Mouse (Mus musculus) CH12.LX (cell line): Measurements from ENCODE around the gene Hdac1. TPM values are rescaled to one million over a fixed set of nuclear protein-coding genes. Genes with fewer than 3 reads are reported as not detected.

Experiments
- DNase-seq: peaks from one replicate; pipeline ENCODE4 v3.0.0-alpha.2; 2013; ENCODE audit errors: extremely low read depth
- H3K27ac ChIP-seq: 2 replicates; pipeline ENCODE4 v1.5.1; 2012; ENCODE audit warnings: low read depth, mild to moderate bottlenecking, control low read depth, moderate library complexity; ENCODE audit not compliant: insufficient read depth
- H3K27me3 ChIP-seq: replicated peaks from 2 replicates; pipeline ENCODE3; 2012; ENCODE audit warnings: inconsistent platforms
- H3K36me3 ChIP-seq, 2 experiments: replicated peaks in 1 of 2; 2 replicates each; pipeline versions ENCODE3 to v1.6.1; 2012; ENCODE audit warnings: inconsistent platforms in 1 of 2, low read length in 1 of 2, mild to moderate bottlenecking in 1 of 2, mixed read lengths in 1 of 2, moderate library complexity in 1 of 2; ENCODE audit not compliant: control insufficient read depth in 1 of 2, insufficient read depth in 1 of 2
- H3K4me1 ChIP-seq, 2 experiments: 2 replicates each; pipeline ENCODE4 v1.6.1; 2012; ENCODE audit warnings: inconsistent platforms in 1 of 2, moderate library complexity in 1 of 2; ENCODE audit not compliant: insufficient read depth in 2 of 2, control insufficient read depth in 1 of 2
- H3K4me2 ChIP-seq: 2 replicates; pipeline ENCODE4 v1.6.1; 2012; ENCODE audit warnings: low read depth, mild to moderate bottlenecking, control low read depth; ENCODE audit not compliant: poor library complexity, insufficient read depth, severe bottlenecking
- H3K4me3 ChIP-seq, 3 experiments: fragments of 150-350 bp in 1 of 3; sonication (generic) in 1 of 3; replicated peaks in 1 of 3; 2 replicates each; pipeline versions ENCODE3 to v1.5.1; 2011 to 2012; ENCODE audit warnings: low read depth in 2 of 3, low read length in 2 of 3, mild to moderate bottlenecking in 2 of 3, moderate library complexity in 2 of 3, control low read depth in 1 of 3, improper control_type of control experiment in 1 of 3, inconsistent platforms in 1 of 3, mixed read lengths in 1 of 3; ENCODE audit not compliant: poor library complexity in 1 of 3
- H3K79me2 ChIP-seq: replicated peaks from 2 replicates; pipeline ENCODE4 v1.6.1; 2012; ENCODE audit warnings: mild to moderate bottlenecking, moderate library complexity; ENCODE audit not compliant: control insufficient read depth, poor library complexity, insufficient read depth, severe bottlenecking; ENCODE audit errors: extremely low read depth
- H3K9ac ChIP-seq: 2 replicates; pipeline ENCODE4 v1.6.1; 2012; ENCODE audit warnings: low read depth, mild to moderate bottlenecking, control low read depth, moderate library complexity; ENCODE audit not compliant: insufficient read depth
- H3K9me3 ChIP-seq: replicated peaks from 2 replicates; pipeline ENCODE3; 2012; ENCODE audit warnings: low read length, inconsistent platforms, mixed read lengths
- BHLHE40 ChIP-seq: IDR thresholded peaks from 2 replicates; pipeline ENCODE4 v1.6.1; 2011; ENCODE audit warnings: mild to moderate bottlenecking, low read depth, low read length, improper control_type of control experiment
- CHD1 ChIP-seq: IDR thresholded peaks from 2 replicates; pipeline ENCODE4 v1.6.1; 2012; ENCODE audit warnings: low read depth, low read length, improper control_type of control experiment, inconsistent platforms
- CHD2 ChIP-seq: IDR thresholded peaks from 2 replicates; pipeline ENCODE4 v1.6.1; 2011; ENCODE audit warnings: low read length, improper control_type of control experiment
- CTCF ChIP-seq, 2 experiments: IDR thresholded peaks in 1 of 2; conservative IDR thresholded peaks in 1 of 2; 2 replicates each; pipeline ENCODE4 v1.5.1; 2011 to 2012; ENCODE audit warnings: low read depth in 2 of 2, low read length in 2 of 2, improper control_type of control experiment in 1 of 2, inconsistent platforms in 1 of 2, mild to moderate bottlenecking in 1 of 2, moderate library complexity in 1 of 2
- E2F4 ChIP-seq: IDR thresholded peaks from 2 replicates; pipeline ENCODE4 v1.6.1; 2011; ENCODE audit warnings: low read depth, low read length, improper control_type of control experiment; ENCODE audit not compliant: insufficient replicate concordance
- ELF1 ChIP-seq: IDR thresholded peaks from 2 replicates; pipeline ENCODE4 v1.6.1; 2014; ENCODE audit warnings: low read depth, mild to moderate bottlenecking, inconsistent platforms, low read length, improper control_type of control experiment
- EP300 ChIP-seq: IDR thresholded peaks from 2 replicates; pipeline ENCODE4 v1.6.1; 2011; ENCODE audit warnings: low read length, improper control_type of control experiment
- ETS1 ChIP-seq: conservative IDR thresholded peaks from 2 replicates; pipeline ENCODE4 v1.6.1; 2012; ENCODE audit warnings: low read depth, mild to moderate bottlenecking, inconsistent platforms, low read length, improper control_type of control experiment, moderate library complexity
- GABPA ChIP-seq: IDR thresholded peaks from 2 replicates; pipeline ENCODE4 v1.6.1; 2012; ENCODE audit warnings: low read depth, low read length, improper control_type of control experiment, inconsistent platforms; ENCODE audit not compliant: insufficient replicate concordance
- HCFC1 ChIP-seq: IDR thresholded peaks from 2 replicates; pipeline ENCODE4 v1.6.1; 2012; ENCODE audit warnings: low read depth, mild to moderate bottlenecking, inconsistent platforms, low read length, improper control_type of control experiment
- IRF4 ChIP-seq: IDR thresholded peaks from 2 replicates; pipeline ENCODE4 v1.6.1; 2014; ENCODE audit warnings: low read depth, mild to moderate bottlenecking, inconsistent platforms, low read length, improper control_type of control experiment
- JUN ChIP-seq: IDR thresholded peaks from 2 replicates; pipeline ENCODE4 v1.6.1; 2011; ENCODE audit warnings: low read depth, mild to moderate bottlenecking, low read length, improper control_type of control experiment, moderate library complexity; ENCODE audit not compliant: insufficient read depth
- JUND ChIP-seq: conservative IDR thresholded peaks from 2 replicates; pipeline ENCODE4 v1.6.1; 2011; ENCODE audit warnings: low read depth, low read length, improper control_type of control experiment
- KAT2A ChIP-seq: IDR thresholded peaks from 2 replicates; pipeline ENCODE4 v1.6.1; 2012; ENCODE audit warnings: low read length, improper control_type of control experiment, inconsistent platforms; ENCODE audit not compliant: insufficient replicate concordance
- MAFK ChIP-seq: IDR thresholded peaks from 2 replicates; pipeline ENCODE4 v1.6.1; 2011; ENCODE audit warnings: low read length, improper control_type of control experiment; ENCODE audit not compliant: insufficient replicate concordance
- MAX ChIP-seq: IDR thresholded peaks from 2 replicates; pipeline ENCODE4 v1.6.1; 2011; ENCODE audit warnings: low read length, improper control_type of control experiment
- MAZ ChIP-seq: IDR thresholded peaks from 2 replicates; pipeline ENCODE4 v1.6.1; 2012; ENCODE audit warnings: low read depth, mild to moderate bottlenecking, inconsistent platforms, low read length, improper control_type of control experiment, moderate library complexity
- MEF2A ChIP-seq: IDR thresholded peaks from 2 replicates; pipeline ENCODE4 v1.6.1; 2014; ENCODE audit warnings: low read depth, mild to moderate bottlenecking, inconsistent platforms, low read length, improper control_type of control experiment, borderline replicate concordance
- MXI1 ChIP-seq: IDR thresholded peaks from 2 replicates; pipeline ENCODE4 v1.6.1; 2011; ENCODE audit warnings: mild to moderate bottlenecking, low read depth, low read length, improper control_type of control experiment
- MYC ChIP-seq: IDR thresholded peaks from 2 replicates; pipeline ENCODE4 v1.6.1; 2011; ENCODE audit warnings: low read depth, mild to moderate bottlenecking, improper control_type of control experiment, low read length
- NELFE ChIP-seq: IDR thresholded peaks from 2 replicates; pipeline ENCODE4 v1.6.1; 2011; ENCODE audit warnings: low read depth, low read length, improper control_type of control experiment
- NRF1 ChIP-seq: IDR thresholded peaks from 2 replicates; pipeline ENCODE4 v1.6.1; 2014; ENCODE audit warnings: low read depth, mild to moderate bottlenecking, inconsistent platforms, low read length, improper control_type of control experiment, moderate library complexity
- PAX5 ChIP-seq: IDR thresholded peaks from 2 replicates; pipeline ENCODE4 v1.6.1; 2012; ENCODE audit warnings: low read length, inconsistent platforms, mixed read lengths
- POLR2A ChIP-seq: IDR thresholded peaks from 2 replicates; pipeline ENCODE4 v1.6.1; 2011; ENCODE audit warnings: low read depth, mild to moderate bottlenecking, improper control_type of control experiment, low read length
- POLR2AphosphoS2 ChIP-seq: IDR thresholded peaks from 2 replicates; pipeline ENCODE4 v1.6.1; 2011; ENCODE audit warnings: low read depth, low read length, improper control_type of control experiment
- RAD21 ChIP-seq: IDR thresholded peaks from 2 replicates; pipeline ENCODE4 v1.6.1; 2011; ENCODE audit warnings: low read depth, mild to moderate bottlenecking, low read length, improper control_type of control experiment, moderate library complexity
- RCOR1 ChIP-seq: conservative IDR thresholded peaks from 2 replicates; pipeline ENCODE4 v1.6.1; 2012; ENCODE audit warnings: low read depth, mild to moderate bottlenecking, inconsistent platforms, low read length, improper control_type of control experiment
- SIN3A ChIP-seq: IDR thresholded peaks from 2 replicates; pipeline ENCODE4 v1.6.1; 2012; ENCODE audit warnings: low read length, improper control_type of control experiment, inconsistent platforms
- SMC3 ChIP-seq: IDR thresholded peaks from 2 replicates; pipeline ENCODE4 v1.6.1; 2011; ENCODE audit warnings: low read depth, low read length, improper control_type of control experiment
- TBP ChIP-seq: conservative IDR thresholded peaks from 2 replicates; pipeline ENCODE4 v1.6.1; 2011; ENCODE audit warnings: low read depth, low read length, improper control_type of control experiment
- TCF12 ChIP-seq: IDR thresholded peaks from 2 replicates; pipeline ENCODE4 v1.6.1; 2014; ENCODE audit warnings: low read depth, mild to moderate bottlenecking, inconsistent platforms, low read length, improper control_type of control experiment
- UBTF ChIP-seq: IDR thresholded peaks from 2 replicates; pipeline ENCODE4 v1.6.1; 2012; ENCODE audit warnings: low read depth, mild to moderate bottlenecking, inconsistent platforms, low read length, improper control_type of control experiment, moderate library complexity
- USF1 ChIP-seq: IDR thresholded peaks from 2 replicates; pipeline ENCODE4 v1.6.1; 2014; ENCODE audit warnings: low read depth, mild to moderate bottlenecking, inconsistent platforms, low read length, improper control_type of control experiment
- USF2 ChIP-seq: conservative IDR thresholded peaks from 2 replicates; pipeline ENCODE4 v1.6.1; 2011; ENCODE audit warnings: low read depth, low read length, improper control_type of control experiment
- ZC3H11A ChIP-seq: IDR thresholded peaks from 2 replicates; pipeline ENCODE4 v1.6.1; 2012; ENCODE audit warnings: low read depth, mild to moderate bottlenecking, inconsistent platforms, low read length, improper control_type of control experiment
- ZKSCAN1 ChIP-seq: IDR thresholded peaks from 2 replicates; pipeline ENCODE4 v1.6.1; 2012; ENCODE audit warnings: low read depth, inconsistent platforms, low read length, improper control_type of control experiment, borderline replicate concordance
- ZMIZ1 ChIP-seq: IDR thresholded peaks from 2 replicates; pipeline ENCODE4 v1.6.1; 2012; ENCODE audit warnings: low read depth, mild to moderate bottlenecking, inconsistent platforms, low read length, improper control_type of control experiment
- ZNF384 ChIP-seq: IDR thresholded peaks from 2 replicates; pipeline ENCODE4 v1.6.1; 2012; ENCODE audit warnings: low read depth, low read length, improper control_type of control experiment, inconsistent platforms
- dilution Hi-C: fragments of 300-500 bp; cut with MboI; formaldehyde crosslinking; loops from 2 replicates; pipeline ENCODE4 v1.14.3; 2020; ENCODE audit warnings: low sequenced_read_pairs; ENCODE audit not compliant: extremely low pct_unique_long_range_greater_than_20kb, extremely low pct_ligation_motif_present
- in situ Hi-C: fragments of 300-500 bp; cut with MboI; formaldehyde crosslinking; loops from 3 replicates; pipeline ENCODE4 v1.14.3; 2019; ENCODE audit warnings: low sequenced_read_pairs, low pct_ligation_motif_present, low pct_unique_long_range_greater_than_20kb, mixed read lengths
- polyA plus RNA-seq: library from polyadenylated mRNA; unstranded; fragments of >175 nt; gene quantifications from 2 replicates; pipeline ENCODE4 v1.2.1, GENCODE M21; 2012; ENCODE audit warnings: low read depth; ENCODE audit not compliant: insufficient read length
- total RNA-seq, 2 experiments: library from RNA; depleted of rRNA; stranded (reverse); fragments of 300-350 nt in 1 of 2; fragments of >200 nt in 1 of 2; gene quantifications; 2 replicates each; pipeline ENCODE4 v1.2.3; 2012 to 2014

The Hdac1 gene
- total and polyA plus RNA-seq, 3 experiments, result 71.7 to 231 (median 106) TPM

DNA sequence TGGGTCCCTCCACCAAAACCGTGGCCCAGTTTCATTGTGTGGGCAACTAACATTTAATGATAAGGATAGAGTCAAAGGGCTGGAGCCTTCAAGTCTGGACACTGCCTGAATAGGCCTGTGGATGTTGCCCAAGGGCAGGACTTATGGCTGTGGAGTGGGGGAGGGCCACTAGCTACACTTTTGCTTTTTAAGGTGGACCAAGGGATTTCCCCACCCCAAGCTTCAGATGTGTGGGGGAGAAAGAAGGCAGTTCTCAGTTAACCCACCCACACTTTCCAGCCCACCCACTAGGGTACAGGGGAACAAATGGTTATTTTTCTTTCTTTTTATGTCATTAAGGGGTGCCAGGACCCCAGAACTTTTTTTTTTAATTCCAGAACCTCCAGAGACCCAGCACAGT lies 41.9 kb upstream of the Hdac1 start:
- DNase-seq, result peak; percentile 86
- peaks cover 8% of the 10 kb centered on the region for H3K79me2 ChIP-seq
- H3K4me2 ChIP-seq, result peak overlapping the region; percentile 75
- H3K9me3 ChIP-seq, result no peaks in the 10 kb centered on the region
- peak overlapping the region; percentile 92 for H3K27ac ChIP-seq
- H3K36me3 ChIP-seq, result peaks cover 0 to 18% of the 10 kb centered on the region in 2 experiments
- peak overlapping the region; percentile 87 for H3K9ac ChIP-seq
- H3K4me1 ChIP-seq, result peaks cover 10 to 43% of the 10 kb centered on the region in 2 experiments
- dilution Hi-C loops (no loop called here), in situ Hi-C loops (no loop called here)
- H3K4me3 ChIP-seq, result peak overlapping the region; percentile 51 to 69 (median 60)
- TF ChIP-seq IRF4 (peak; percentile 75), RCOR1 (peak; percentile 40; the same call in 1 of the 2 replicates), USF1 (no peak), NRF1 (0 out of 2 replicates have a peak, but pooled peaks have one; percentile 39), MAFK (no peak), ZKSCAN1 (no peak), MXI1 (no peak; the same call in 1 of the 2 replicates), CTCF (conservative IDR thresholded peaks at IDR 0.05 in 1 of 2, IDR thresholded peaks at IDR 0.05 in 1 of 2; ENCODE audit: low read depth in 2 of 2, low read length in 2 of 2) (no peak), ZMIZ1 (no peak), ZNF384 (peak; percentile 59), ZC3H11A (no peak), ELF1 (no peak), SIN3A (peak; percentile 53), TCF12 (peak; percentile 73; the same call in 1 of the 2 replicates), POLR2AphosphoS2 (no peak), BHLHE40 (peak; percentile 41; the same call in 1 of the 2 replicates), MAZ (no peak), GABPA (no peak), JUN (no peak; the same call in 1 of the 2 replicates), MEF2A (peak; percentile 80; the same call in 1 of the 2 replicates), NELFE (0 out of 2 replicates have a peak, but pooled peaks have one; percentile 35), JUND (no peak), UBTF (no peak), CHD2 (peak; percentile 93), TBP (peak; percentile 78), CHD1 (no peak), EP300 (peak; percentile 77), PAX5 (no peak), MAX (no peak), USF2 (no peak), E2F4 (no peak), MYC (peak; percentile 74; the same call in 1 of the 2 replicates), SMC3 (no peak), ETS1 (peak; percentile 56), KAT2A (no peak), POLR2A (peak; percentile 43; the same call in 1 of the 2 replicates), RAD21 (no peak; the same call in 1 of the 2 replicates), HCFC1 (peak; percentile 50; the same call in 1 of the 2 replicates)
- H3K27me3 ChIP-seq, result no peaks in the 10 kb centered on the region
